Mouse (Mus musculus) brain, embryonic 14.5 days (tissue): Measurements from ENCODE around the gene Btbd9.

Experiments
- CTCF ChIP-seq: fragments of 200-500 bp; IDR thresholded peaks from 2 replicates; pipeline ENCODE4 v1.5.1; 2012; ENCODE audit warnings: inconsistent platforms, mild to moderate bottlenecking, moderate library complexity, borderline replicate concordance; ENCODE audit not compliant: insufficient read depth, insufficient read length; ENCODE audit errors: extremely low read depth
- POLR2A ChIP-seq: fragments of 200-500 bp; IDR thresholded peaks from 2 replicates; pipeline ENCODE4 v1.6.1; 2012; ENCODE audit warnings: mild to moderate bottlenecking, inconsistent platforms, borderline replicate concordance; ENCODE audit not compliant: poor library complexity, insufficient read depth, insufficient read length, severe bottlenecking; ENCODE audit errors: extremely low read depth

GRCm38 (mm10) chr17:30292666-30293065, 283.6 kb downstream of the Btbd9 start:
- TF ChIP-seq CTCF (no peak), POLR2A (no peak)
